Mouse (Mus musculus): ENCODE data around the gene Rin3. TPM values are rescaled to one million over a fixed set of nuclear protein-coding genes. Genes with fewer than 3 reads are reported as not detected.

Gene Rin3
- total and polyA plus RNA-seq, 3 experiments, result 17.5 to 38.9 TPM; not detected in 1

GRCm38 (mm10) chr12:102310261-102310660, 27.4 kb downstream of the Rin3 start:
- no peak overlapping the region for H3K27ac ChIP-seq (ENCODE audit: control insufficient read depth, low read depth, low read length)
- TF ChIP-seq RCOR1 (IDR thresholded peaks at IDR 0.05; ENCODE audit: low read depth, low read length) (no peak), ZKSCAN1 (IDR thresholded peaks at IDR 0.05; ENCODE audit: low read depth, low read length) (no peak), POLR2AphosphoS5 (IDR thresholded peaks at IDR 0.05; ENCODE audit: borderline replicate concordance, low read depth, low read length) (no peak), ETS1 (IDR thresholded peaks at IDR 0.05; ENCODE audit: low read depth, low read length) (no peak), TCF12 (IDR thresholded peaks at IDR 0.05; ENCODE audit: low read depth, low read length) (no peak), MAFK (IDR thresholded peaks at IDR 0.05; ENCODE audit: borderline replicate concordance, low read depth, low read length) (no peak), GABPA (IDR thresholded peaks at IDR 0.05; ENCODE audit: low read depth, low read length) (no peak), USF2 (IDR thresholded peaks at IDR 0.05; ENCODE audit: borderline replicate concordance in 1 of 2, insufficient read depth in 1 of 2, low read depth in 1 of 2, low read length in 2 of 2) (no peak), CTCF (IDR thresholded peaks at IDR 0.05 in 2 of 3, conservative IDR thresholded peaks at IDR 0.05 in 1 of 3; ENCODE audit: control insufficient read depth in 1 of 3, insufficient read depth in 1 of 3, low read depth in 2 of 3, low read length in 3 of 3, poor library complexity in 1 of 3, severe bottlenecking in 1 of 3) (no peak), ELF1 (IDR thresholded peaks at IDR 0.05; ENCODE audit: low read depth, low read length) (no peak), MYC (IDR thresholded peaks at IDR 0.05; ENCODE audit: low read depth, low read length) (no peak)
- peaks cover 0 to 9% of the 10 kb centered on the region in 2 experiments; a peak in 2 of 4 replicates for H3K36me3 ChIP-seq (ENCODE audit: control insufficient read depth in 1 of 2, insufficient read depth in 2 of 2, low read length in 2 of 2)
- H3K9me3 ChIP-seq (replicated peaks; ENCODE audit: insufficient read depth, low read length), result no peaks in the 10 kb centered on the region
- H3K79me2 ChIP-seq (ENCODE audit: control insufficient read depth, insufficient read depth, low read length, poor library complexity), result no peaks in the 10 kb centered on the region
- DNase-seq (ENCODE audit: low read depth, low spot score), result no peak
- no peaks in the 10 kb centered on the region for H3K27me3 ChIP-seq (ENCODE audit: control insufficient read depth in 1 of 2, insufficient read depth in 2 of 2, low read length in 2 of 2)
- H3K4me3 ChIP-seq (ENCODE audit: control insufficient read depth in 1 of 2, insufficient read depth in 1 of 2, low read depth in 2 of 2, low read length in 2 of 2), result no peak overlapping the region
- H3K4me1 ChIP-seq (ENCODE audit: control insufficient read depth in 1 of 2, insufficient read depth in 2 of 2, low read length in 2 of 2), result peaks cover 0 to 19% of the 10 kb centered on the region in 2 experiments; a peak in 3 of 4 replicates
- no peak overlapping the region for H3K9ac ChIP-seq (ENCODE audit: control insufficient read depth, low read depth, low read length, poor library complexity, severe bottlenecking)

DNA sequence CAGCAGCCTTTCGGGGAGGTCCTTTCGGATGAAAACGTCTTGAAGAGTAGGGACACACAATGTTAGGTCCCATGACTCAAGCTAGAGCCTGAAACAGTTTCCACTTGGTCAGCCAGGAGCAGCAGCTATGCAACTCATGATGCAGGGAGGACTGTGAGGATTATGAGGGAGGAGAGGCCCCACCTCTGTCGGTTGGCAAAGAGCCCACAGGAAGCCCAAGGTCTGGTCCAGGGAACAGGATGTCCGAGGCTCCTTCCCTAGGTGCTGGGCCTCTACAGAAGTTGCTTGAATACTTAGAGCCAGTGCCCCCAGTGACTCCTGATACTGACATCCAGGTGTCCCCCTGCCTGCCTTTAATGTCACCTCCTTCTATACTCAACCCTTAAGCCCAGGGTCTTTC, 28.6 kb downstream of the Rin3 start:
- H3K4me1 ChIP-seq (ENCODE audit: control insufficient read depth in 1 of 2, insufficient read depth in 2 of 2, low read length in 2 of 2), result peaks cover 0 to 19% of the 10 kb centered on the region in 2 experiments; a peak in 3 of 4 replicates
- H3K36me3 ChIP-seq (ENCODE audit: control insufficient read depth in 1 of 2, insufficient read depth in 2 of 2, low read length in 2 of 2), result peaks cover 0 to 9% of the 10 kb centered on the region in 2 experiments; a peak in 2 of 4 replicates
- H3K27me3 ChIP-seq (ENCODE audit: control insufficient read depth in 1 of 2, insufficient read depth in 2 of 2, low read length in 2 of 2), result no peaks in the 10 kb centered on the region
- no peak overlapping the region for H3K9ac ChIP-seq (ENCODE audit: control insufficient read depth, low read depth, low read length, poor library complexity, severe bottlenecking)
- no peaks in the 10 kb centered on the region for H3K9me3 ChIP-seq (replicated peaks; ENCODE audit: insufficient read depth, low read length)
- H3K79me2 ChIP-seq (ENCODE audit: control insufficient read depth, insufficient read depth, low read length, poor library complexity), result no peaks in the 10 kb centered on the region
- no peak overlapping the region for H3K27ac ChIP-seq (ENCODE audit: control insufficient read depth, low read depth, low read length)
- no peak for DNase-seq (ENCODE audit: low read depth, low spot score)
- H3K4me3 ChIP-seq (ENCODE audit: control insufficient read depth in 1 of 2, insufficient read depth in 1 of 2, low read depth in 2 of 2, low read length in 2 of 2), result no peak overlapping the region
- TF ChIP-seq TBP (IDR thresholded peaks at IDR 0.05; ENCODE audit: low read depth, low read length), result no peak
- TF ChIP-seq EP300 (IDR thresholded peaks at IDR 0.05; ENCODE audit: low read depth in 1 of 2, low read length in 2 of 2), result no peak
- TF ChIP-seq TCF12 (IDR thresholded peaks at IDR 0.05; ENCODE audit: low read depth, low read length), result no peak
- no peak for TF ChIP-seq CTCF (IDR thresholded peaks at IDR 0.05 in 2 of 3, conservative IDR thresholded peaks at IDR 0.05 in 1 of 3; ENCODE audit: control insufficient read depth in 1 of 3, insufficient read depth in 1 of 3, low read depth in 2 of 3, low read length in 3 of 3, poor library complexity in 1 of 3, severe bottlenecking in 1 of 3)
- TF ChIP-seq ZKSCAN1 (IDR thresholded peaks at IDR 0.05; ENCODE audit: low read depth, low read length), result no peak
- no peak for TF ChIP-seq USF2 (IDR thresholded peaks at IDR 0.05; ENCODE audit: borderline replicate concordance in 1 of 2, insufficient read depth in 1 of 2, low read depth in 1 of 2, low read length in 2 of 2)
- no peak for TF ChIP-seq CHD2 (IDR thresholded peaks at IDR 0.05; ENCODE audit: low read length)
- TF ChIP-seq NELFE (IDR thresholded peaks at IDR 0.05; ENCODE audit: low read depth, low read length), result no peak
- no peak for TF ChIP-seq MXI1 (IDR thresholded peaks at IDR 0.05; ENCODE audit: low read depth, low read length)
- TF ChIP-seq ETS1 (IDR thresholded peaks at IDR 0.05; ENCODE audit: low read depth, low read length), result no peak
- TF ChIP-seq MAX (IDR thresholded peaks at IDR 0.05; ENCODE audit: low read length), result no peak
- no peak for TF ChIP-seq MYC (IDR thresholded peaks at IDR 0.05; ENCODE audit: low read depth, low read length)
- no peak for TF ChIP-seq GABPA (IDR thresholded peaks at IDR 0.05; ENCODE audit: low read depth, low read length)
- no peak for TF ChIP-seq RAD21 (IDR thresholded peaks at IDR 0.05; ENCODE audit: low read depth, low read length)
- TF ChIP-seq E2F4 (IDR thresholded peaks at IDR 0.05; ENCODE audit: borderline replicate concordance, low read depth, low read length), result no peak
- TF ChIP-seq TAL1 (IDR thresholded peaks at IDR 0.05; ENCODE audit: low read length), result no peak
- no peak for TF ChIP-seq ZNF384 (IDR thresholded peaks at IDR 0.05; ENCODE audit: low read depth, low read length)
- TF ChIP-seq MAFK (IDR thresholded peaks at IDR 0.05; ENCODE audit: borderline replicate concordance, low read depth, low read length), result no peak

Data from MEL (cell line).